Mouse (Mus musculus) heart, postnatal 36 days (tissue): ENCODE data around the gene Fam160b1. TPM values are rescaled to one million over a fixed set of nuclear protein-coding genes. Genes with fewer than 3 reads are reported as not detected.

ENCODE experiments used
- DNase-seq, 2 experiments: peaks; one replicate each; pipeline ENCODE4 v3.0.0; 2021 to 2022
- intact Hi-C: fragments of 180-260 bp; cut with DNase I; formaldehyde crosslinking; loops from one replicate; pipeline ENCODE4 v1.15.1; 2025
- total RNA-seq, 2 experiments: library from RNA; stranded (reverse); gene quantifications; 2 replicates each; pipeline ENCODE4 v1.2.3; 2021

Fam160b1 gene
- total RNA-seq, 2 experiments from 2014 or later = 11.5 to 11.6 TPM

GRCm38 (mm10) chr19:57363076-57363475 is 2.6 kb downstream of the Fam160b1 start:
- intact Hi-C loops = loop anchor here (5.0 kb wide), 1 partner anchor 249 kb away; the partner anchor contains the start of gene Atrnl1
- no peak for DNase-seq

GRCm38 (mm10) chr19:57363538-57363937 is 3.1 kb downstream of the Fam160b1 start:
- DNase-seq = no peak
- intact Hi-C loops = loop anchor here (5.0 kb wide), 1 partner anchor 249 kb away; the partner anchor contains the start of gene Atrnl1

DNA sequence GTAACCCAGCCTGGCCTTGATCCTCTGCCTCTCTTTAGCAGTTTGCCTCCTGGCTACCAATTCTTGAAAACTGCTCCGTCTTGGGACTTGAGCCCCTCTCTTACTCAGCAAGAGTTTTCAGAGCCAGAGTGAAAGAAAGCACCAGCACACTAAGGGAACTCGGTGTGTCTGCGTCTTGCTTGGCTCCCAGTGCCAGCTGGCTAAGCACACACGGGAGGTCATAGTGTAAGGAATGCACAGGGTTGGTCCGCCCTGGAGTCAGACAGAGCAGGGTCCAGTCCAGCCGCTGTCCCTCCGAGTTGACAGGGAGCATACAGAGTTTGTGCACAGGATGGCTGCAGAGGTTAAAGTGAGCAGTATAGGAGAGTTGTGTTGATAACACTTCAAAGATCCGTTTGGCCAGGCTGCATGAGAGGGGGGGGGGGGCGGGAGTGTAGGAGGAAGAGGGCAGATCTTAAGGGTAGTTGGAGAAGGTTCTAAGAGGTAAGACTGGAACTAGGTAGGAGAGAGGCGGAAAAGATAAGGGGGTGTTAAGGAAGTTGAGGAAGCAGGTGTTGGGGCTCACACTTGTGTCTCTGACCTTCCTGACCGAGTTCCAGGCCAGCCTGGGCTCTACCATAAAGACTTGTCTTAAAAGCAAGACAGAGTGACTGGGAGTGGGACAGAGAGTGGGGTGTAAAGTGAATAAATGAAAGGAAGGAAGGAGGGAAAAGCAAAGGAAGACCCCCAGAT is 4.6 kb downstream of the Fam160b1 start:
- intact Hi-C loops = loop anchor here (5.0 kb wide), 1 partner anchor 247 kb away; the partner anchor contains the start of gene Atrnl1
- peak; percentile 55 to 59 for DNase-seq

DNA sequence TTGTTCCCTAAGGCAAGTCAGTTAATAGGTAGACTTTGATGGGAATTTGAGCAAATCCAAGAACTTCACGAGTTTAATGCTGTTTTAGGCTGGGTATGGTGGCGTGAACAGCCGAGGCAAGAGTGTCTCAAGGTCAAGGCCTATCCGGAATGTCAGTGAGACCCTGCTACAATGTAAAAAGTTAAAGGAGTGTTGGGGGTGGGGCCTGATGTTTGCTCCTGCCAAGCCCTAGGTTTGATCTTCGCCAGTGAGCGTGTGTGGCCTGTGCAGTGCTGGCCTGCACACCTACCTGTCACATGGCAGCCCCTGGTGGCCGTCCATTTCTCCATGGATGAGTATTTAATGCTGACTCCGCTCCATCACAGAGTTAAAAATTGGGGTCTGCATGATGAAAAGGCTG is 5.5 kb downstream of the Fam160b1 start:
- no peak for DNase-seq
- intact Hi-C loops = no loop called here

DNA sequence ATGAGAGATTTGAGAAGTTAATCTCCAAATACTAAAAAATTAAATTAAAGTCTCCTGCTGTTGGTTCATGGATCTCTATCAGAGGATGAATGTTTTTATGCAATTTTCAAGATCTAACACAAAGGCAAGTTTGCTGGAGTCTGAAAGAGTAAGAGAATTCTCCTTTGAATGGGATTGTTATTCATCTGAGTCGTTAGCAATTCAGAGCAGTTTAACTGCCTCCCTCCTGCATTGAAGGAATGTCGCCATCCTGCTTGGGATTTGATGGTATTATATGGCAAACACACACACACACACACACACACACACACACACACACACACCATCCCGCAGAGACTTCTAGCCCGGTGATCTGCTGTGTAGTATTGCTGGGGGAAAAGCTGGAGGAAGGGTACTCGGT is 6.1 kb downstream of the Fam160b1 start:
- no peak for DNase-seq
- intact Hi-C loops = no loop called here

GRCm38 (mm10) chr19:57367201-57367600 is 6.7 kb downstream of the Fam160b1 start:
- intact Hi-C loops = no loop called here
- no peak for DNase-seq

DNA sequence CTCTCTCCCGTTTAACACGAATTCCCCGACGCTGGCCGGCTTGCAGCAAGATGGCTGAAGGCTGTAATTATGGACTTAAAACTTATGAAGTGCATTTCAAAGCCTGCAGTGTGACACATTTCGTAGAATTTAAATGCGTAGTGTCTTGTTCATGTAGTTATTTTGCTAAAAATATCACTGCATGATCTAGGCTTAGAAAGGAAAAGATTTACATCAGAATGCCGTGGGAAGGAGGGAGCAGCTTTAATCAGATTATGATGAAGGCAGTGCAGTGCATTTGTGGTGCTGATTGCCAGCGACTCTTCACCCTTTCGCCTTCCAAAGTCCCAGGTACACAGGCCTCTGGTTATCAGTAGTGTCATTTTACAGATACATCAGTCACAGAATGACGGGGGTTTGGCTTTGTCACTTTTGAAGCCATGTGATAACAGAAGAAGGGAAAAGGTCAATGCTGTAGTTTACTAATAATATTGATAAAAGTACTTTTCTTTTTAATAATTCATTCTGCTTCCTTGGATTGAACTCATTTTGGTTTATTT is 7.4 kb downstream of the Fam160b1 start:
- intact Hi-C loops = no loop called here

DNA sequence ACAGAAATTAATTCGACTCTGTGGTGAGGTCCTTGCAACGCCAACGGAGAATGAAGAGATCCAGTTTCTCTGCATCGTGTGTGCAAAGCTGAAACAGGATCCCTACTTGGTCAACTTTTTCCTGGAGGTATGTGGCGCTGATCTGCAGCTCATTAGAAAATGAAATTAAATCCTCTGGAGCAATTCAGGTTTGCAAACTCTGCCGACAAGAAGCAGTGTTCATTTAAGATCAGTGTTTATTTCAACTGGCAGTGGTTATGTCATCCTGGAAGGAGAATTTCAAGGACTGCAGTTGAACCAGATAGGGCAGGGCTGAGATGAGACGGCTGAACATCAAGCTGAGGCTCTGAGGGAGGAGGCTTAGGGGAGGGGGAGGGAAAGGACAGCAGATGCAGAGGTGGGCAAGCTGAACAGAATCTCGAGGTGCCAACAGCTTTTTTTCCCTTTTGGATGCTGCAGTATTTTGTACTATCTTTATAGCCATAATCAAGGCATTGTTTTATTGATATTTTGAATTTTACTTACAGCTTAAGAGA is 12.9 kb downstream of the Fam160b1 start:
- DNase-seq = no peak
- intact Hi-C loops = no loop called here

More for the DNA sequence above, 7.4 kb downstream of the Fam160b1 start:
- DNase-seq = no peak

DNA sequence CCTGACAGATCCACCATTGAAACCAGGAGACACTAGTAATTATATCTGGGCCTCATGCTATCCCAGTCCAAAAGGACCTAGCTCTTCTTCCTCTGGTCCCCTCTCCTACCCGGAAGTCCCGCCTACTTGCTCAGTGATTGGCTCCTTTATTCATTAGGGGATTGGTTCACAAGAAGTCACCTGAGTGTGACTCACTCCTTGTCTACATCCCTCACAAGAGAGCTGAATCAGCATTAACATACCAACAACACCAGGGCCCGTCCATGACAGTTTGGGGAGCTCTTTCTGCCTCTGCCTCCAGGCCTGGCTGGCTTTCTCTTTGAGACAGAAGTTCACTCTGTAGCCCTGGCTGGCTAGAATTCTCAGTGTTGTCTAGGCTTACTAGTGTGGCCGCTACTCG is 14.7 kb downstream of the Fam160b1 start:
- DNase-seq = no peak
- intact Hi-C loops = no loop called here

- no peak for DNase-seq
- intact Hi-C loops = no loop called here
Measured at GRCm38 (mm10) chr19:57375746-57376145, 15.3 kb downstream of the Fam160b1 start.

DNA sequence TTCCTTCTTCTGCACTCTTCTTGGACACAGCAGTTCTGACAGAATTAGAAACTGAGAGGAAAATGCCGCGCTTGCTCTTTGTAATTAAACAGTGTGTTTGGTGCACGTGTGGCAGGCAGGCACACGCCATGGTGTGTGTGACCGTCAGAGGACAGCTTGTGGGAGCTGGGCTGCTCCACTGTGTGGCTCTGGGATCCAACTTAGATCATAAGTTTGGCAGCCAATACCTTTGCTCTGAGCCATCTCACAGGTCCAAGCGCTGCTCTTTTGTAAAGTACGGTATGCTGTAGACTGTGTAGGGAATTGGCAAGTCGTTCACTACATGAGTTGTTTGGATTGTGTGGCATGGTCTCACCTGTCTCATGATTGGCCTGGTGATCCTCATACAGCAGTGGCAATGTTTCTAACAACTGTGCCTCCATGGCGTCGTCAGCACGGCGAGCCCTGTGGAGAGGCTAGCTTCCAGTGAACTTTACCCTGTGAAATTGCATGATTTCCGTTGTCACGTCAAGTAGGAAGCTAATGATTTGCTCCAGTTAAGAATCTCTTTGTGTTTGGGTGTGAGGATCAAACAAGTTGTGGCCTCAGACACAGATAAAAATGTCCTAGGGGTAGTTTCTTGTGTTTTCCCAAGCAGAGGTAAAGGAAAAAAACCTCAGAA is 16.7 kb downstream of the Fam160b1 start:
- no peak for DNase-seq
- intact Hi-C loops = no loop called here

DNA sequence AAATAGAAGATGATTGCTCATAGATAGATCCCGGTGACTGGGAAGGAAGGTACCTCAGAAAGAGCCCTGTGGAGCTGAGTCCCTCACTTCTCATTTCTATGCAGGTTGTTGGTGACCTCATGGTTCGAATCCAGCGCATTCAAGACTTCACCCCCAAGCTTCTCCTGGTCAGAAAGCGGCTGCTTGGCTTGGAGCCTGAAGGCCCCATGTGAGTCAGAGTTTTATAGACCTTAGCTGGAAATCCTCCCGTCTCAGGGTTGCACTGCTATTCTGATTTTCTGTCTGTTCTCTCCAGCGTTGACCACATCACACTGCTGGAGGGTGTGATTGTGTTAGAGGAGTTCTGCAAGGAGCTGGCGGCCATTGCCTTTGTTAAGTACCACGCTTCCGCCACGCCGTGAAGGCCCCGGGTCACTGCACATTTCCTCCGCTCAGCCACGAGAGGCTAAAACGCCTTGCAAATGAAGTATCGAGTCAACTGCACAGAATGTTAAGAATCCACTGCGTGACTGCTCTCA is 25.8 kb downstream of the Fam160b1 start:
- intact Hi-C loops = no loop called here

GRCm38 (mm10) chr19:57391545-57391944 is 31.1 kb downstream of the Fam160b1 start:
- intact Hi-C loops = no loop called here
- DNase-seq = no peak

More for the DNA sequence above, 25.8 kb downstream of the Fam160b1 start:
- no peak for DNase-seq

GRCm38 (mm10) chr19:57393357-57393957 is 33.0 kb downstream of the Fam160b1 start:
- intact Hi-C loops = no loop called here
- DNase-seq = no peak

- intact Hi-C loops = no loop called here
- DNase-seq = no peak
Measured at GRCm38 (mm10) chr19:57396609-57397008, 36.1 kb downstream of the Fam160b1 start.

- no peak for DNase-seq
- intact Hi-C loops = loop anchor here (10.0 kb wide), 1 partner anchor 212 kb away; the partner anchor contains the start of gene Atrnl1
Measured at GRCm38 (mm10) chr19:57402364-57402763, 41.9 kb downstream of the Fam160b1 start.

DNA sequence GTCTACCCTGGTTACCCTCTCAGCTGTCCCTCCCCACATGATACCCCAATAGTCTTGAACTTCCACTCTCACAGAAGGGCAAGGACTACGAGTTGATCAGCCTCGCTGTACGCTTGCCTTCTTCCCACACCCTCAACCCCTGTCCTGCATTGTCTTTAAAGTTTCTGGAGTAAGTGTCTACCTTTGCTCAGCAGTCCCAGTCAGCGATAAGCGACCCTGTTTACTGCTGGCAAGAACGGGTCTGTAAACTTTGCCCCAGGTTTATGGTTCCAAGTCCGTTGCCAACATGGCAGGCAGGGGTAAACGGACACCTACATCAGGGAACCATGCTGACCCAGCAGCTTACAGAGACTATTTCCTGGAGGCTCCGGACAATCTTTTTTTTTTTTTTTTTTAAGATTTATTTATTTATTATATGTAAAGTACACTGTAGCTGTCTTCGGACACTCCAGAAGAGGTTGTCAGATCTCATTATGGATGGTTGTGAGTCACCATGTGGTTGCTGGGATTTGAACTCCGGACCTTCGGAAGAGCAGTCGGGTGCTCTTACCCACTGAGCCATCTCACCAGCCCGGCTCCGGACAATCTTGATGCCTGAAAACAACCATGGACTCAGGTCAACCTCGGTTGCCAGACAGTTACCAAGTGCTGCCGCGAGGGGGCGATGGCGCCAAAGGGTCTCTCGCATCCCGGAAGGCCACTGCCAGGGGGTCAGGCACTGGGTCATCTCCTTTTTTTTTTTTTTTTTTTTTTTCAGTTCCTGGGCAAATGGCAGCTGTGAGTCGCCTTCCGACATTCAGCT is 43.4 kb downstream of the Fam160b1 start:
- intact Hi-C loops = loop anchor here (1.0 to 10.0 kb wide), 3 partner anchors 53 to 239 kb away; partner anchors contain the start of gene Atrnl1
- peak; percentile 83 to 89 for DNase-seq

GRCm38 (mm10) chr19:57404502-57404848 is 44.0 kb downstream of the Fam160b1 start:
- intact Hi-C loops = loop anchor here (1.0 to 10.0 kb wide), 3 partner anchors 52 to 239 kb away; partner anchors contain the start of gene Atrnl1
- no peak for DNase-seq

- DNase-seq = no peak
- intact Hi-C loops = loop anchor here (10.0 kb wide), 1 partner anchor 207 kb away; the partner anchor contains the start of gene Atrnl1
Measured at GRCm38 (mm10) chr19:57407947-57408346, 47.5 kb downstream of the Fam160b1 start.
